Mouse (Mus musculus): ENCODE measurements around the gene Cdk12. TPM values are rescaled to one million over a fixed set of nuclear protein-coding genes. Genes with fewer than 3 reads are reported as not detected.

Gene Cdk12
- total RNA-seq, 1 experiment from 2014 or later: 67.3 TPM

Other genes with a start within 250 kb of the Cdk12 start
- gene Plxdc1, start 216.6 kb upstream of the Cdk12 start, total RNA-seq (2017): 1.2 and 3.3 TPM in 2 replicates
- gene Arl5c, start 206.9 kb upstream of the Cdk12 start, total RNA-seq (2017): 1.2 and 2.2 TPM in 2 replicates
- not detected in 2 replicates for gene Cacnb1, start 180.0 kb upstream of the Cdk12 start, total RNA-seq (2017)
- 1,577 and 1,620 TPM in 2 replicates for gene Rpl19, start 176.3 kb upstream of the Cdk12 start, total RNA-seq (2017)
- not detected in 2 replicates for gene Stac2, start 149.6 kb upstream of the Cdk12 start, total RNA-seq (2017)
- gene Fbxl20, start 52.7 kb upstream of the Cdk12 start, total RNA-seq (2017): 13.2 and 14.1 TPM in 2 replicates
- 53.2 and 58.4 TPM in 2 replicates for gene Med1, start 9.8 kb upstream of the Cdk12 start, total RNA-seq (2017)
- not detected in 2 replicates for gene Neurod2, start 126.6 kb downstream of the Cdk12 start, total RNA-seq (2017)
- gene Ppp1r1b, start 145.3 kb downstream of the Cdk12 start, total RNA-seq (2017): not detected in 2 replicates
- 10.2 and 14.2 TPM in 2 replicates for gene Stard3, start 155.3 kb downstream of the Cdk12 start, total RNA-seq (2017)
- gene Tcap, start 180.8 kb downstream of the Cdk12 start, total RNA-seq (2017): not detected in 2 replicates
- not detected in 2 replicates for gene Pnmt, start 183.4 kb downstream of the Cdk12 start, total RNA-seq (2017)
- gene Pgap3, start 197.4 kb downstream of the Cdk12 start, total RNA-seq (2017): 0.34 and 4.8 TPM in 2 replicates
- gene Erbb2, start 209.4 kb downstream of the Cdk12 start, total RNA-seq (2017): not detected in 2 replicates
- 16.1 and 24.4 TPM in 2 replicates for gene Mien1, start 235.9 kb downstream of the Cdk12 start, total RNA-seq (2017)
- not detected in 2 replicates for gene Grb7, start 243.3 kb downstream of the Cdk12 start, total RNA-seq (2017)